Mouse (Mus musculus) embryo, embryonic 11 days (tissue): ENCODE data around the gene Itga2b.

Experiments used
- DNase-seq: peaks from one replicate; pipeline ENCODE4 v3.0.0-alpha.2; 2015

Itga2b gene

GRCm38 (mm10) chr11:102435754-102436470 is 34.0 kb downstream of the Itga2b start:
- DNase-seq: no peak

DNA sequence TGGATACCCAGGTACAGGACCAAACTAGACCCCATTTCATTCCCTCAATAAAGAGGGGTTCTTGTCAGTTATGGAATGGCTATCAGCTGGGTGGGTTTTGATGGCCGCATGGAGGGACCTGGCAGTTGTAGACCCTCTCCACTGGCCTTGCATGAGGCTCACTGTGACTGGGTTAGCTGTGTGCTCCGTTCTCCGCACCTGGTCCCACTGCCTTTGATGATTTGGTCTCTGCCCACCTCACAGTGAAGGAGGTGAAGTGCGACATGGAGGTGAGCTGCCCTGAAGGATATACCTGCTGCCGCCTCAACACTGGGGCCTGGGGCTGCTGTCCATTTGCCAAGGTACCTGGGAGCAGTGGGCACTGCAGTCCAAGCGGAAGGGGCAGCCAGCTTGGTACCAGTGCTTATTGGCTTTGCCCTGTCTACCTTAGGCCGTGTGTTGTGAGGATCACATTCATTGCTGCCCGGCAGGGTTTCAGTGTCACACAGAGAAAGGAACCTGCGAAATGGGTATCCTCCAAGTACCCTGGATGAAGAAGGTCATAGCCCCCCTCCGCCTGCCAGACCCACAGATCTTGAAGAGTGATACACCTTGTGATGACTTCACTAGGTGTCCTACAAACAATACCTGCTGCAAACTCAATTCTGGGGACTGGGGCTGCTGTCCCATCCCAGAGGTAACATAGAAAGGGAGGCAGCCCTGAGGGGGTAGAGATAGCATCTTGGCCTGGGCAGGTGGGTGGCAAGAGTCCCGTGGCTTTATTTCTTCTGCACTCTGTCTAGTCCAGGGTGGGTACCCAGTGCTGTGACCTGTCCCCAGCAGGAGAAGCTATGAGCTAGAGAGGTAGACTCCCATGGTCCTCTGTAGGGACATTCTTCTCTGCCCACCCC is 34.9 kb downstream of the Itga2b start:
- no peak for DNase-seq

GRCm38 (mm10) chr11:102434406-102434805 is 35.5 kb downstream of the Itga2b start:
- DNase-seq: peak; percentile 93

DNA sequence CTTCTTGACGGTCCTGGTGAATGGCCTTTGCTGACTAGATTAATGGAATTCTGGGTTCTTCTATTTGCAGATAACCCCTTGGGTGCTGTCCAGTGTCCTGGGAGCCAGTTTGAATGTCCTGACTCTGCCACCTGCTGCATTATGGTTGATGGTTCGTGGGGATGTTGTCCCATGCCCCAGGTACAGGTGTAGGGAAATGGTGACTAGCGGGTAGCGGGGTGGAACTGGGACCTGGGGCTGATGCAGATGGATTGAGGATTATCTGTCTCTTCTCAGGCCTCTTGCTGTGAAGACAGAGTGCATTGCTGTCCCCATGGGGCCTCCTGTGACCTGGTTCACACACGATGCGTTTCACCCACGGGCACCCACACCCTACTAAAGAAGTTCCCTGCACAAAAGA is 36.1 kb downstream of the Itga2b start:
- no peak for DNase-seq

DNA sequence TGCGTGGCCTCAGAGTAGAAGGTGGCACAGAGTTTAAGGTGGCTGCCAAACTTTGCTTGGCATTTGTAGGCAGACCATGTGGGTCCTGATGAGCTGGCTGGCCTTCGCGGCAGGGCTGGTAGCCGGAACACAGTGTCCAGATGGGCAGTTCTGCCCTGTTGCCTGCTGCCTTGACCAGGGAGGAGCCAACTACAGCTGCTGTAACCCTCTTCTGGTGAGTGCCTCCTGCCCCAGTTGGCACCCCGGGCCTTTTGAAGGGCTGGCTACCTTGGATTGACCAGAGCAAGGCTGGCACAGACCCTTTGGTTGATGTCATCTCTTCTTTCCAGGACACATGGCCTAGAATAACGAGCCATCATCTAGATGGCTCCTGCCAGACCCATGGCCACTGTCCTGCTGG is 37.0 kb downstream of the Itga2b start:
- DNase-seq: no peak

- no peak for DNase-seq
Observed at GRCm38 (mm10) chr11:102432115-102432843, 37.6 kb downstream of the Itga2b start.

DNA sequence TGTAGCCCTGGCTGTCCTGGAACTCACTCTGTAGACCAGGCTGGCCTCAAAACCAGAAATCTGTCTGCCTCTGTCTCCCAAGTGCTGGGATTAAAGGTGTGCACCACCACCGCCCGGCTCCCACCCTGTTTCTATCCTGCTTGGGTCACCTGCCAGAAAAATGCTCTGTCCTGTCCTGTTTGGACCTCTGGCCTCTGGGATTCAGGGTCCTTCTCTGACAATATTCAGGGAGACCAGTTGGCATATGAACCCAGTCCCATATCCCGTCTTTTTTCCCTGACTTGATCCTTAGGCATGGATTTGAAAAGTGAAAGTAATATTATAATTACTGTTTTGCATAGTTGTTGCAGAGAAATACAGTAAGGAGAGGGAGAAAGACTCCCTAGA is 38.2 kb downstream of the Itga2b start:
- DNase-seq: no peak

DNA sequence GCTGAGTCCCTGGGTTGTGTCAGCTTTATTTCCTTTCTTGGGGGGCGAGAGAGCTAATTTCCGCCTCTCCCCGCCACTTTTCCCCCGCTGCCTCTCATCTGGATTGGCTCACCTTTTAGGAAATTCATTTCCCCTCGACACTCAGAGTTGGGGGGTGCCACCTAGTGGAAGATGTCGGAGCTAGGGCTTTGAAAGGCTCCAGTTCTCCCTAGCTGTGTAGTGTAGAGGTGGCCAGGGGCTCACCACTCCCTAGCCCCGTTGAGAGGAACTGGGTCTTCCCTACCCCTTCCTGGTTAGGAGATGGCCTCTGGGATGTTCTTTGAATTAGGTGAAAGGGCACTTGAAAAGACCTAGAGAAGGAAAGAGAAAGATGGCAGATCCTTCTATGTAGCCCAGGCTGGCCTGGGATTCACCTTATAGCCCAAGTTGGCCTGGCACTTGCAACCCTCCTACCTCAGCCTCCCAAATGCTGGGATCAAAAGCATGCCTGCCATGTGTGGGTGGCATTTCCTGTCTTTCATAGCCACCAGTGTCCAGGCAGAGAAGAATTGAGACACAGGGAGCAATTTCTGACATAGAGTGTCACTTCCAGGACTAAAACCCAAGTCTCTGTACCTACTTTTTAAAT is 38.8 kb downstream of the Itga2b start:
- peak; percentile 91 for DNase-seq

- peak; percentile 95 for DNase-seq
Observed at GRCm38 (mm10) chr11:102430121-102431017, 39.6 kb downstream of the Itga2b start, which contains the start of gene Grn. TSS of gene Grn (plus strand) at chr11:102430315.

DNA sequence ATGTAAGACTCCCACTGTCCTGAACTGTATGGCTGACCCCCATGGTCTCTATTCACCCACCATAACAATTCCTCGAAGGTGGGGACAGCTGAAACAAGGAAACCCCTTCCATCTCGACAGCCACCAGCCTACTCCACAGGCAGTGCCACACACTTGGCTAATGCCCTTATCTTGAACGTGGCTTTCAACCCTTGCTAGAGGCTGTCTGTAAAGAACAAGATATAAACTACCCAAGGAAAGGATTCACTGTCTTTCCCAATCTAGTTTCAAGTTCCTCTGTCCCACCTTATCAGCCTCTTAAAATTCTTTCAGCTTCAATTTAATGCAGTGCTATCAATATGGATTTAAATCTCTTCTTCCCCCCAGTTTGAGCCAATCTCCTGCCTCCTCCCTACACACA is 40.4 kb downstream of the Itga2b start:
- no peak for DNase-seq

GRCm38 (mm10) chr11:102428981-102429540 is 40.9 kb downstream of the Itga2b start:
- DNase-seq: no peak

- no peak for DNase-seq
Observed at GRCm38 (mm10) chr11:102425555-102426316, 44.2 kb downstream of the Itga2b start.

GRCm38 (mm10) chr11:102424666-102425065 is 45.3 kb downstream of the Itga2b start:
- no peak for DNase-seq

- no peak for DNase-seq
Observed at GRCm38 (mm10) chr11:102421559-102421958, 48.4 kb downstream of the Itga2b start.

DNA sequence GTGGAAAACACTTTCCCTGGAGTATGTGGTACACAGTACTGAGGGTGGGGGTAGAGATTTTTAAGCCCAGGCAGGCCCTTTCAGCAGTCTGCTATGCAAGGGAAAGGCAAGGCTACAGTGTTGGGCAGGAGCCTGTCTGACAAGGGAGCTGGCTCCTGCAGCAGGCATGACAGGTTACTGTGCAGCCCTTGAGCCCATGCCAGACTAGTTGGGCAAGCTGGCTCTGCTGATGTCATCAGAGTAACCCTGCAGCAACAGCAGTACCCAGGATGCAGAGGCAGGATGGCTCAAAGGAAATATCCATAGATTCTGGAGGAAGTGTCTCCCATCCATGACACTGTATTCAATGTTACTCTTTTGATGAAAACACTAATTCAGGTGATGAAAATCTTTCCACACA is 51.0 kb downstream of the Itga2b start:
- no peak for DNase-seq

- no peak for DNase-seq
Observed at GRCm38 (mm10) chr11:102417160-102417559, 52.8 kb downstream of the Itga2b start.

DNA sequence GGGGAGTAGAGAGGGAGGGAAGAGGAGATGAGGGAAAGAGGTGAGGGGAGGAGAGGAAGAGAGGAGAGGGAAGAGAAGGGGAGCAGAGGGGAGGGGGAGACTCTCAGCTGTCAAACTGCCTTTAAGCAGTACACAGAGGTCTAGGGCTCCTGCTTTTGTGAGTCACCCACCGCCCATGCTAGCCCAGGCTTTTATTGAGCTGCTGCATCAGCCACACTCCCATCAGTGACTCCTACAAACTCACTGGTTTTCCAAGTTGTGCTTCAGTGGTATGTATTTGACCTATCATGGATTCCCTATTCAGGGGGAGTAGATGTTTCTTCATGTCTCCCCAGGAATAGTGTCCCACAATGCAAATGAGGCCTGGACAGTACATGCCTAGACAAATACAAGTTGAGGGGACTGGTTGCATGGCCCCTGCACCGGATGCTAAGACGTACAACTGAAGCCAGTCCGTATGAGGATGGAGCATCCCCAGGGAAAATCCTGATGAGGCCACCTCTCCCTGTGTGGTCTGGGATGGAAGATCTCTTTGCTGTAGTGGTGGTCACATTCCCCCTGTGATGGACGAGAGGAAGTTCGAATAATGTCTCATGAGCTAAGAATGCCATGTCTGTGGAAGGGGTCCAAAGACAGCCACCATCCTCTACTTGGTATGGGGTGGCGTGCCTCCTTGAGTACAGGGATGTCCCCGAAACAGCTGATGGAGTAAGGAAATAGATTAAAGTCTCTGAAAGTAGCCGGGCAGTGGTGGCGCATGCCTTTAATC is 54.7 kb downstream of the Itga2b start:
- DNase-seq: no peak

- DNase-seq: no peak
Observed at GRCm38 (mm10) chr11:102413059-102413458, 56.9 kb downstream of the Itga2b start.

DNA sequence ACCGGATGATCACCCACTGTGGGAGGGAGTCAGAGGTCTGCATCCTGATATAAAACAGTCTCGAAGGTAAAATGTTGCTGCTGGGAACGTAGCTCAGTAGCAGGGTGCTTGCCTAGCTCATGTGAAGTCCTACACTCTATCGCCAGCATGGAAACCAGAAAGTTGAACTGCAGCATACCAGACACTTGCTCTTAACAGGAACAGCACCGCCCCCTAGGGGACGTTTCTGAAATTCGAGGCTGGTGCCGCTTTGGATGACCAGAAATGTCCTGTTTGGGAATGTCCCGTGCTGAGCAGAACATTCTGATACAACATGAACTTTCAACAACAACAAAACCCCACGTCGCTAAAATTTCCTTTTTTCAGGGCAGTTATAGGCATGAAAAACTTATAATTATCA is 58.2 kb downstream of the Itga2b start:
- peak; percentile 94 for DNase-seq

DNA sequence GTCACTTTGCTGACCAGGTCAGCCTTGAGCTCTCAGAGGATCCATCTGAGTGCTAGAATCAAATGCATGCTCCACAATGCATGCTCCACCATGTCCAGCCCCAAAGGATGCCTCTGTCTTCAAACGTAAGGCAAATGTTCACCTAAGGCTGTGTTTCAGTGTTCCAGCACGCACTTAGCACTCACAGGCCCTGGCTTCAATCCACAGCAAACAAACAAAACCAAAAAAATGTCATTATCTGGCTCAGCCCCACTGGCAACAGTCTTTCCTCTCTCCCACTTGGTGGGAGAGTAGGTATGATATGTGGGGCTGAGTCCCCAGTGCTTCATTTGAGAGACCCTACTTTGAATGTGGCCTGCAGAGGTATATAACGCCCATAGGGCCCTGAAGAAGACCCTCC is 58.9 kb downstream of the Itga2b start:
- DNase-seq: no peak
